Mouse (Mus musculus): ENCODE results near the gene Scd3.
"Not testable (repeated sequence)": the region's sequence is repeated elsewhere in the genome, so short reads cannot be mapped to it uniquely, and the experiment has no call there.

The Scd3 gene

GRCm38 (mm10) chr19:44273711-44274110 lies 70.6 kb downstream of the Scd3 start:
- DNase-seq (ENCODE audit: low read depth, low spot score), result no peak

- DNase-seq (ENCODE audit: low read depth, low spot score), result no peak
Measured at GRCm38 (mm10) chr19:44274452-44274851, 71.4 kb downstream of the Scd3 start.

- DNase-seq (ENCODE audit: low read depth, low spot score), result no peak
Measured at GRCm38 (mm10) chr19:44275418-44275817, 72.3 kb downstream of the Scd3 start.

GRCm38 (mm10) chr19:44276861-44277260 lies 73.8 kb downstream of the Scd3 start:
- DNase-seq (ENCODE audit: low read depth, low spot score), result no peak

- DNase-seq (ENCODE audit: low read depth, low spot score), result no peak
Measured at GRCm38 (mm10) chr19:44277931-44278330, 74.9 kb downstream of the Scd3 start.

GRCm38 (mm10) chr19:44280755-44281154 lies 77.7 kb downstream of the Scd3 start:
- peak; percentile 50 for DNase-seq (ENCODE audit: low read depth, low spot score)

GRCm38 (mm10) chr19:44281825-44282447 lies 78.9 kb downstream of the Scd3 start:
- DNase-seq (ENCODE audit: low read depth, low spot score), result not testable (repeated sequence)

GRCm38 (mm10) chr19:44282534-44283156 lies 79.6 kb downstream of the Scd3 start:
- DNase-seq (ENCODE audit: low read depth, low spot score), result peak; percentile 52

GRCm38 (mm10) chr19:44283157-44284024 lies 80.3 kb downstream of the Scd3 start:
- DNase-seq (ENCODE audit: low read depth, low spot score), result no peak

GRCm38 (mm10) chr19:44284025-44284695 lies 81.1 kb downstream of the Scd3 start:
- DNase-seq (ENCODE audit: low read depth, low spot score), result peak; percentile 98

- no peak for DNase-seq (ENCODE audit: low read depth, low spot score)
Measured at GRCm38 (mm10) chr19:44284723-44285122, 81.7 kb downstream of the Scd3 start.

- no peak for DNase-seq (ENCODE audit: low read depth, low spot score)
Measured at GRCm38 (mm10) chr19:44285554-44285953, 82.5 kb downstream of the Scd3 start.

- DNase-seq (ENCODE audit: low read depth, low spot score), result no peak
Measured at GRCm38 (mm10) chr19:44286109-44286508, 83.0 kb downstream of the Scd3 start.

- DNase-seq (ENCODE audit: low read depth, low spot score), result no peak
Measured at GRCm38 (mm10) chr19:44287415-44288110, 84.5 kb downstream of the Scd3 start.

- DNase-seq (ENCODE audit: low read depth, low spot score), result no peak
Measured at GRCm38 (mm10) chr19:44292083-44292482, 89.0 kb downstream of the Scd3 start.

- no peak for DNase-seq (ENCODE audit: low read depth, low spot score)
Measured at GRCm38 (mm10) chr19:44292483-44292882, 89.4 kb downstream of the Scd3 start.

GRCm38 (mm10) chr19:44292941-44293768 lies 90.1 kb downstream of the Scd3 start, which contains the start of gene Scd2:
TSS of gene Scd2 (plus strand) at chr19:44293674.
- DNase-seq (ENCODE audit: low read depth, low spot score), result no peak
